Mouse (Mus musculus): ENCODE measurements around the gene Gm2174.

The Gm2174 gene

DNA sequence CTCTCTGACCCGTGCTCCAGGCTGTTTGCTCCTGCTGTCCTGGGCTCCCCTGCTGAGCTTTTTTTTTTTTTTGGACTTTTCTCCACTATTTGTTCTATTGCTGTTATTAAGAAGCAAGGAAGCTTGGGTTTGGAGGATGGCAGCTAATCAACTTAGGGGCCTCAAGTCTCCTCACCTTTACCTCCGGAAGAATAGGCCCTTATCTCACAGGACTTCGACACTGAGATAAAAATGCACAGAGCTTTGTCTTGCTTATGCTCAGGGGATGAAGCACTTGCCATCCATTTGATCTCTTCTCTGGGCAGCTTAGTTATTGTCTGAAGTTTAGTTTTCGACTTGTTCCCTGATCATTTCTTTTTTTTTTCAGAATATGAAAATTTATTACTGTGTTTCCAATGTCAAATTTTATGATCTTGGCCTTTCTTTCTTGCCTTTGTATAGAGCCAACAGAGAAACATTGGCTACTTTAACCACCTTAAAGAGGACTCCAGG lies at the start of gene Gm2174:
Gm2174 (plus strand) TSS at position 442 of the 492 bp plus-strand sequence.
- DNase-seq (ENCODE audit: extremely low read depth, insufficient read length, low spot score): no peak

DNA sequence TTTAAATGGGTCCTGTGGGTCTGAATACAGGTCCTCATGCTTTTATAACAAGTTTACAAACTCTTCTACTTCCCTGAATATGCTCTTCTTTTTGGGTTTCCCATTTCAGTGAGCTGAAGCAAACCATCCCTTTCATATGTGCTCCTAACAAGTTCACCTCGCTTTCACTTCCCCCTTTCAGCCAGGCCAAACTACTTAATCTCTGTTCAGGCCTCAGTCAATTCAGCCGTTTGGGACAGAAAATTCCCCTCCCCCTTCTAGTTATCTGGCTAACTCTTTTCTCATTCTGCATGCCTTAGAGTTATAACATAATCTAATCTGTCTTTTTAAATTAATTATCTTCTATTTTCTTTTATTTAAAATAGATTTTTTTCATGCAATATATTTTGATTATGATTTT lies 43.1 kb upstream of the Gm2174 start:
- DNase-seq (ENCODE audit: extremely low read depth, insufficient read length, low spot score): no peak

DNA sequence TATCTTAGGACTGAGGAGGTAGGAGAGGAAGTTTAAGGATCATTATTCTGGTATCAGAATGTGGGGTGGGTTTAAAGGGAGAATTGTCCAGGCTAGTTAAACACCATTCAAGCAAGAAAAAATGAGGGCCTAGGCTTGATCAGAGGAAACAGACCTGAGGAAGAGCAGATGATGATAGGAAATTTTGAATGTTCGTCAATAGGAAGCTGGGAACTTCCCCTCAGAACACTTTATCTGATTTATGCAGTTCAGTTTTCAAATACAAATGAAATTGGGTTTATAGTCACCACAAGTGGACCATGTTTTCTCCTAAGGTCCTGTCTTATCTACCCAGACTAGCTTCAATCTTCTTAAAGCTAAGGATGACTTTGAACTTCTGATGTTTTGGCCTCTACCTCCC lies 42.3 kb upstream of the Gm2174 start:
- DNase-seq (ENCODE audit: extremely low read depth, insufficient read length, low spot score): no peak

GRCm38 (mm10) chrX:56406128-56406527 lies 41.6 kb upstream of the Gm2174 start:
- no peak for DNase-seq (ENCODE audit: extremely low read depth, insufficient read length, low spot score)

- DNase-seq (ENCODE audit: extremely low read depth, insufficient read length, low spot score): no peak
Measured at GRCm38 (mm10) chrX:56416277-56416676, 31.5 kb upstream of the Gm2174 start.

DNA sequence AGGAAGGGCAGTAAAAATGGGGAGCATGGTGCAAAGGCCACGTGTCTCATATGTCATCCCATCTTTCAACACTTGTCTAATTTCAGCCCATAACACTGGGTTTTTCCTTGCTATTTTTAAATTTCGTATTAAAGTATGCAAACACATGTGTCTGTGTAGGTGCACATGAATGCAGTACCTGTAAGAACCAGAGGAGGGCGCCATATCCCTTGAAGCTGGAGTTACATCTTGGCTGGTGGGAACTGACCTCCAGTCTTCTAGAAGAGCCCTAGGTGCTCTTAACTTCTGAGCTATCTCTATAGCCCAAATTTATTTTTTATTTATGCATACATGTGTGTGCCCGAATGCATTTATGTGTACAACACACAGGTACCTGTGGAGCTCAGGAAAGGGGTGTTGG lies 30.2 kb upstream of the Gm2174 start:
- no peak for DNase-seq (ENCODE audit: extremely low read depth, insufficient read length, low spot score)

DNA sequence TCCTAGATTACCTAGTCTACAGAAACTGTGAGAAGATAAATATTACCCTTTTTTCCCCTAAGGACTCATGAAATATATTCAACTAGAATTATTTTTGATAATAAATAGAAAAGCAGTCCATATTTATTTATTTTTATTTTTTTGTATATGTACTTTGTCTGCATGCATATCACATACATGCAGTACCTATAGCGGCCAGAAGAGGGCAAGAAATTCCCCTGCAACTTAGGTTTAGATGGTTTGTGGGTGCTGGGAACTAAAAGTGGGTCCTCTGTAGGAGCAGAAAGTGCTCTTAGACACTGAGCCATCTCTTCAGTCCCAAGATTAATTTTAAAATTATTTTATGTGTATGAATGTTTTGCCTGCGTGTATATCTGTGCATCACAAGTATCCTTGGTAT lies 17.2 kb upstream of the Gm2174 start:
- no peak for DNase-seq (ENCODE audit: extremely low read depth, insufficient read length, low spot score)

- DNase-seq (ENCODE audit: extremely low read depth, insufficient read length, low spot score): no peak
Measured at GRCm38 (mm10) chrX:56435758-56436283, 11.9 kb upstream of the Gm2174 start.

DNA sequence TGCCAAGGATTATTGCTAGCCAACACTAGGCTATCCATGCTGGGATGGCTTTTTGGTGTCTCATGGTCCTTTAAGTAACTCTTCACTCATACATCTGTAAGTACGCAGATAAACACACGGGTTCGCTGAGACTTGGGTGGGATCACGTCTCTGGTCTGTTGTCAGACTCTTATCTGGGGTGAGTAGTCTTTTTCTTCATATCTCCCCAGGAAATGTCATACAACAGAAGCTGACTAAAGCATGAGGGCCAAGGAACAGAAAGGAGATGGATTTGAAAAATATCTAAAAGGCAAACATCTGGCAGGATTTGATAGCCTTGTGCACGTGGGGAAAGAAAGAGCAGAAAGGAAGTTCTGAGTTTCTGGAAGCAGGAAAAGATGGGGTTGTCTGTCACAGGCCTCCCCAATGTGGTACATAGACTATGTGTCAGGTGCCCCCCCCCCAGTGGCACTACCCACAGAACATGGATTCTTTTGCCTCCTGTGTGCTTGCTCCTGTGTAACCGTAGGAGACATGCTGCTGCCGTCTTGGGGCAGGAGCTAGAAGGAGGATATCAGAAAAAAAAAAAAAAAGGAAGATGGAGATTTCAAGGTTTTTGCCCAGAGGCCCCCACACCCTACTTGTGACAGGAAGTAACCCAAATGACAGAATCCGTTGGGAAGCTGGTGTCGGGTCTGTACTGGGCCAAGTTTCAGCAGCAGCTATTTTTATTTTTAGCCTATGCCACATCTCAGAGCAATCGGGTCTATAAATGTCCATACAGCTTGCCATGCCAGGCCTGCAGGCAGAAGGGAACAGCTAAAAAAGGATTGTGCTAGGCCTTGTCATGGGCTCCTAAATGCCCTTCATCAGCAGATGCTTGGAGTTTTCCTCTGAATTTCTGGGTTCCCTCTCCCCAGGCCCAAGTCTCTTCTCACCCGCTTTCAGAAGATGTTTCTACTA lies 1.0 kb upstream of the Gm2174 start:
- no peak for DNase-seq (ENCODE audit: extremely low read depth, insufficient read length, low spot score)

DNA sequence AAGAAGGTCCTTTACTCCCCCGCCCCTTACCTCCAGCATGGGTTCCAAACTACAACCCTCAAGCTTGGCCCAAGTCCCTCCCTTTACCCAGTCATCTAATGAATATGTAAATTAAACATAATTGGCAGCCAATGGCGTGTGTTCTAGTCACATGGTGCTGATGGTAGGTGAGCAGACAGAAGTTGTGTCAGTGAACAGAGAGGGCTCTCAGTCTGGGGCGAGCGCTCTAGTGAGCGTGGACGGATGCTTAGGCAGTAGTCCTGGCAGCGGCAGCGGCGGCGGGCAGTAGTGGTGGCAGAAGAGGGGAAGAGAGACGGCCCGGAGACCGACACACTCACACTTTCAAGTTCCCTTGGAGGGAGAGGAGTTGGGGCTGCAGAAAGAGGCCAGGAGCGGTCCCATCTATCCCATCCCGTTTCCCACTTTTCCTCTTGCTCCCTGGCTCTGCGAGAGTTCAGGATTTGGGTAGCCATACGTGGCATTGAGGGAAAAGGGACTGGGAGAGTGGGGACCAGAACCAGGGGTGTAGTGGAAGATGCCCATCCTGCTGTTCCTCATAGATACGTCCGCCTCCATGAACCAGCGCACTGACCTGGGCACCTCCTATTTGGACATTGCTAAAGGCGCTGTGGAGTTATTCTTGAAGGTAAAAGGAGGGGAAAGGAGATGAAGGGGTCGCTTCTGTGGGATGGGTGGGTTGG lies 7.1 kb downstream of the Gm2174 start, which contains the start of gene Ints6l:
Ints6l (plus strand) TSS at position 187 of the 701 bp plus-strand sequence.
- DNase-seq (ENCODE audit: extremely low read depth, insufficient read length, low spot score): peak; percentile 74

- peak; percentile 94 for DNase-seq (ENCODE audit: extremely low read depth, insufficient read length, low spot score)
Measured at GRCm38 (mm10) chrX:56455372-56456246, 7.8 kb downstream of the Gm2174 start.

DNA sequence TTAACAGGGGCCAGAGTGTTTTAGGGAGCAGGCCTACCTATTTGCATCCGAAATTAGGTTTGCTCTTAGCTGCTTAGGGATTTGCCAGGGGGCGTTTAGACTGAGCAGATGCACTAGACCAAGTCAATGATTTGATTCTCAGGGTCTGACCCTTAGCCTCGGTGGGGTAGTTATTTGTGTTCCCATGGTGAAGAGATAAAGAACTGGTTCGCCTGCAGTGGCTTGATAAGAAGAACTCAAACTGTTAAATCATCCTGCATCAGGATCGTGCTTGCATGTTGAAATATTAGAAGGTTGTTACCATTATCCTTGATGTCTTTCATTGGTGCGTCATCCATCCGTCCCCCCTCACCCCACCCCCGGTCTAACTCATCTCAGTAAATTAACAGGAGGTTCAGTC lies 8.6 kb downstream of the Gm2174 start:
- peak; percentile 16 for DNase-seq (ENCODE audit: extremely low read depth, insufficient read length, low spot score)

DNA sequence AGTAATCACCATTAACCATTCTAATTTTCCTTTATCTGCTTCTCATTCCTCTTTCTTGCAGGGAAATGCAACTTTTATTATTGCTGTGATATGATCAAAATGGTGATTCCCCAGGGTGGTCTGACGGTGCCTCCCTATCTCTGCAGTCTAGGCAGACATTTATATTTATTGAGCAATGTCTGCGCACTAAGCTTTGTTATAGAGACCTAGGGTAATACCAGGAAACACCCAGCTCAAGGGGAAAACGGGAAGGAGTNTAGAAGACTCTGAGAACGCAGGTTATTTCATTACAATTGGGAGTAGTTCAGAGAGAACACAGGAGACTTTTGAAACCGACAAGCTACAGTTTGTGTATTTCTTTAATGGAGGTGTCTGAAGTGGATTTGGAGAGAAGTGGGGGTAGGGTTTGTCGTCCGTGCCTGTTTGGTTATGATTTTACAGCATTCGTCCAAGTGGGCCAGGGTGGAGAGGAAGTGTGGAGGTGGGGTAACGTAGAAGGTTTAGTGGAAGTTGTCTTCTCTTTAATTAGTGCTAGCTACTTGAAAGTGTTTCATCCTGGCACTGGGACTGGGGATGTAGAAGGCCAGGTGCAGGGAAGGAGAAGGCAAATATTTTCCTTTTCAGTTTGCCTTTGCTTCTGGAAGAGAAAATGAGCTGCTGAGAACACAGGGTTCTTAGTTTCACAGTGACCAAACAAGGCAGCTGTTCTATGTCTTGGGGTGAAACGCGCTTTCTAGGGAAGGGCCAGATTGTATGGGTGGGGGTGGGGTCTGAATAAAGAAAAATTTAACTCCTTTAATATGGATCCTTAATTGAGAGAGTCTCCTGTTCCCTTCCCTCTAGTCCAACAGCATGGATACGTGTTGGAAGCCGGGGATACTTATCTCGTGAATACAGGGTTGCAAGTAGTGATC lies 14.5 kb downstream of the Gm2174 start:
- no peak for DNase-seq (ENCODE audit: extremely low read depth, insufficient read length, low spot score)

- DNase-seq (ENCODE audit: extremely low read depth, insufficient read length, low spot score): no peak
Measured at GRCm38 (mm10) chrX:56464906-56465305, 17.1 kb downstream of the Gm2174 start.

DNA sequence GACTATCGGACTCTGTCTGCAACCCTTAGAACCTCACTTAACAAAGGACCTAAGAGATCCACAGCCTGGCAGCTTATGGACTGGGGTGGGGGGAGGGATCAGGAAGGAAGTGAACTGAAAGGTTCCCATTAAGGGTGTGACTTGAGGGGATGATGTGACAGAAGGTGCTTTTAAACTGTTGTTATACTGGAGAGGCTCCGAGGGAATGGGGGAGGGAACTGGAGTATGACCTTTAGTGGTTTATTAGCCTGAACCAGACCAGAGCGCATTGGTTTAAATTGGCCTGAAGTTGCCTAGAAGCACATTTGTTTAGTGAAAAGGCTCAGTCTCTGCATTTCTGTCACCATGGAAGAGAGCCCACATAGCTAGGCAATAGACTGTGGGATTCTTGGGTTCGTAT lies 19.9 kb downstream of the Gm2174 start:
- no peak for DNase-seq (ENCODE audit: extremely low read depth, insufficient read length, low spot score)

DNA sequence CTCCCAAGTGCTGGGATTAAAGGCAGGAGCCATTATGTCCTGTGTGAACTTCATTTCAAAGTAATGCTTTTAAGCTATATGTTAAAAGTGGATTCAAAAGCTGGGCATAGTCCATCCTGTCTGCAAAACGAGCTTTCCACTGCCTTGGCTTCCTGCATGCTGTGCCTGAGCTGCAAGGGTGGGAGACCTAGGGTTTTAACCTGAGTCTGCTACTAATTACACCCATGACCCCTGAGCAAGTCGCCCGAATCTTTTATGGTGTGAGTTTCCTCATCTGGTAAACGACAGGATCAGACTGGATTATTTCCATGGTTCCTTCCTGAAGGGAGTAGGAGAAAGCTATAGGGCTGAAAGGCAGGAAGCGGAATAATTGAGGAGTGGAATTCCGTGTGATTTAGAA lies 20.7 kb downstream of the Gm2174 start:
- no peak for DNase-seq (ENCODE audit: extremely low read depth, insufficient read length, low spot score)

GRCm38 (mm10) chrX:56474035-56474434 lies 26.3 kb downstream of the Gm2174 start:
- DNase-seq (ENCODE audit: extremely low read depth, insufficient read length, low spot score): no peak

DNA sequence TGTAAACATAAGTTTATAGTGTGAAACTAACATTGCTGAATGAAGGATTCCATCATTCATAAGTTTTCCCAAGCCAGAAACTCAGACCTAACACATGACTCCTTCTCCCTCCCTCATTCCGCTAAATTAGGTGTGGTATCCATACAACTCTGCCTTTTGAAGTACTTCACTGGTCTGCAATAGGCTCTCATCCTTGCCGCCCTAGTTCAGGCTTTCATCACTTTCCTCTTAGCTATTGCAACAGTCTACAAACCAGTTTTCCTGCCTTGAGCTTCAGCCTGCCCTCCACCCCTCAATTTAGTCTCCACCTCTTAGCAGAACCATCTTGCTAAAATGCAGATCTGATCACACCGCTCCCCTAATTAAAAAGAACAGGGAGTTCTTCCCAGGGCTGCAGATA lies 29.8 kb downstream of the Gm2174 start:
- DNase-seq (ENCODE audit: extremely low read depth, insufficient read length, low spot score): no peak

GRCm38 (mm10) chrX:56481906-56482305 lies 34.1 kb downstream of the Gm2174 start:
- no peak for DNase-seq (ENCODE audit: extremely low read depth, insufficient read length, low spot score)
